Mouse (Mus musculus) ovary, adult 18-20 months (tissue): ENCODE measurements around the gene Pramel4.
"Not testable (repeated sequence)": the region's sequence is repeated elsewhere in the genome, so short reads cannot be mapped to it uniquely, and the experiment has no call there.

Experiments used
- DNase-seq: peaks from one replicate; pipeline ENCODE4 v3.0.0; 2022; ENCODE audit warnings: low spot score, mixed read lengths

The Pramel4 gene

GRCm38 (mm10) chr4:144058826-144059225 is at the start of gene Pramel4:
Pramel4 (plus strand) TSS chr4:144059126.
- DNase-seq = not testable (repeated sequence)

GRCm38 (mm10) chr4:144106174-144106573 is 47.2 kb downstream of the Pramel4 start, which contains the start of gene Gm13102:
Gm13102 (plus strand) TSS chr4:144106474.
- not testable (repeated sequence) for DNase-seq
